Mouse (Mus musculus) CH12.LX (cell line): Measurements from ENCODE around the gene Mob4. TPM values are rescaled to one million over a fixed set of nuclear protein-coding genes. Genes with fewer than 3 reads are reported as not detected.

Experiments used
- DNase-seq: peaks from one replicate; pipeline ENCODE4 v3.0.0-alpha.2; 2013; ENCODE audit errors: extremely low read depth
- H3K27ac ChIP-seq: 2 replicates; pipeline ENCODE4 v1.5.1; 2012; ENCODE audit warnings: low read depth, mild to moderate bottlenecking, control low read depth, moderate library complexity; ENCODE audit not compliant: insufficient read depth
- H3K27me3 ChIP-seq: replicated peaks from 2 replicates; pipeline ENCODE3; 2012; ENCODE audit warnings: inconsistent platforms
- H3K36me3 ChIP-seq, 2 experiments: replicated peaks in 1 of 2; 2 replicates each; pipeline versions ENCODE3 to v1.6.1; 2012; ENCODE audit warnings: inconsistent platforms in 1 of 2, low read length in 1 of 2, mild to moderate bottlenecking in 1 of 2, mixed read lengths in 1 of 2, moderate library complexity in 1 of 2; ENCODE audit not compliant: control insufficient read depth in 1 of 2, insufficient read depth in 1 of 2
- H3K4me1 ChIP-seq, 2 experiments: 2 replicates each; pipeline ENCODE4 v1.6.1; 2012; ENCODE audit warnings: inconsistent platforms in 1 of 2, moderate library complexity in 1 of 2; ENCODE audit not compliant: insufficient read depth in 2 of 2, control insufficient read depth in 1 of 2
- H3K4me2 ChIP-seq: 2 replicates; pipeline ENCODE4 v1.6.1; 2012; ENCODE audit warnings: low read depth, mild to moderate bottlenecking, control low read depth; ENCODE audit not compliant: poor library complexity, insufficient read depth, severe bottlenecking
- H3K4me3 ChIP-seq, 3 experiments: fragments of 150-350 bp in 1 of 3; sonication (generic) in 1 of 3; replicated peaks in 1 of 3; 2 replicates each; pipeline versions ENCODE3 to v1.5.1; 2011 to 2012; ENCODE audit warnings: low read depth in 2 of 3, low read length in 2 of 3, mild to moderate bottlenecking in 2 of 3, moderate library complexity in 2 of 3, control low read depth in 1 of 3, improper control_type of control experiment in 1 of 3, inconsistent platforms in 1 of 3, mixed read lengths in 1 of 3; ENCODE audit not compliant: poor library complexity in 1 of 3
- H3K79me2 ChIP-seq: replicated peaks from 2 replicates; pipeline ENCODE4 v1.6.1; 2012; ENCODE audit warnings: mild to moderate bottlenecking, moderate library complexity; ENCODE audit not compliant: control insufficient read depth, poor library complexity, insufficient read depth, severe bottlenecking; ENCODE audit errors: extremely low read depth
- H3K9ac ChIP-seq: 2 replicates; pipeline ENCODE4 v1.6.1; 2012; ENCODE audit warnings: low read depth, mild to moderate bottlenecking, control low read depth, moderate library complexity; ENCODE audit not compliant: insufficient read depth
- H3K9me3 ChIP-seq: replicated peaks from 2 replicates; pipeline ENCODE3; 2012; ENCODE audit warnings: low read length, inconsistent platforms, mixed read lengths
- CHD1 ChIP-seq: IDR thresholded peaks from 2 replicates; pipeline ENCODE4 v1.6.1; 2012; ENCODE audit warnings: low read depth, low read length, improper control_type of control experiment, inconsistent platforms
- CHD2 ChIP-seq: IDR thresholded peaks from 2 replicates; pipeline ENCODE4 v1.6.1; 2011; ENCODE audit warnings: low read length, improper control_type of control experiment
- CTCF ChIP-seq, 2 experiments: IDR thresholded peaks in 1 of 2; conservative IDR thresholded peaks in 1 of 2; 2 replicates each; pipeline ENCODE4 v1.5.1; 2011 to 2012; ENCODE audit warnings: low read depth in 2 of 2, low read length in 2 of 2, improper control_type of control experiment in 1 of 2, inconsistent platforms in 1 of 2, mild to moderate bottlenecking in 1 of 2, moderate library complexity in 1 of 2
- ETS1 ChIP-seq: conservative IDR thresholded peaks from 2 replicates; pipeline ENCODE4 v1.6.1; 2012; ENCODE audit warnings: low read depth, mild to moderate bottlenecking, inconsistent platforms, low read length, improper control_type of control experiment, moderate library complexity
- JUN ChIP-seq: IDR thresholded peaks from 2 replicates; pipeline ENCODE4 v1.6.1; 2011; ENCODE audit warnings: low read depth, mild to moderate bottlenecking, low read length, improper control_type of control experiment, moderate library complexity; ENCODE audit not compliant: insufficient read depth
- MEF2A ChIP-seq: IDR thresholded peaks from 2 replicates; pipeline ENCODE4 v1.6.1; 2014; ENCODE audit warnings: low read depth, mild to moderate bottlenecking, inconsistent platforms, low read length, improper control_type of control experiment, borderline replicate concordance
- MXI1 ChIP-seq: IDR thresholded peaks from 2 replicates; pipeline ENCODE4 v1.6.1; 2011; ENCODE audit warnings: mild to moderate bottlenecking, low read depth, low read length, improper control_type of control experiment
- MYC ChIP-seq: IDR thresholded peaks from 2 replicates; pipeline ENCODE4 v1.6.1; 2011; ENCODE audit warnings: low read depth, mild to moderate bottlenecking, improper control_type of control experiment, low read length
- NRF1 ChIP-seq: IDR thresholded peaks from 2 replicates; pipeline ENCODE4 v1.6.1; 2014; ENCODE audit warnings: low read depth, mild to moderate bottlenecking, inconsistent platforms, low read length, improper control_type of control experiment, moderate library complexity
- POLR2AphosphoS2 ChIP-seq: IDR thresholded peaks from 2 replicates; pipeline ENCODE4 v1.6.1; 2011; ENCODE audit warnings: low read depth, low read length, improper control_type of control experiment
- RCOR1 ChIP-seq: conservative IDR thresholded peaks from 2 replicates; pipeline ENCODE4 v1.6.1; 2012; ENCODE audit warnings: low read depth, mild to moderate bottlenecking, inconsistent platforms, low read length, improper control_type of control experiment
- SIN3A ChIP-seq: IDR thresholded peaks from 2 replicates; pipeline ENCODE4 v1.6.1; 2012; ENCODE audit warnings: low read length, improper control_type of control experiment, inconsistent platforms
- USF2 ChIP-seq: conservative IDR thresholded peaks from 2 replicates; pipeline ENCODE4 v1.6.1; 2011; ENCODE audit warnings: low read depth, low read length, improper control_type of control experiment
- ZMIZ1 ChIP-seq: IDR thresholded peaks from 2 replicates; pipeline ENCODE4 v1.6.1; 2012; ENCODE audit warnings: low read depth, mild to moderate bottlenecking, inconsistent platforms, low read length, improper control_type of control experiment
- ZNF384 ChIP-seq: IDR thresholded peaks from 2 replicates; pipeline ENCODE4 v1.6.1; 2012; ENCODE audit warnings: low read depth, low read length, improper control_type of control experiment, inconsistent platforms
- dilution Hi-C: fragments of 300-500 bp; cut with MboI; formaldehyde crosslinking; loops from 2 replicates; pipeline ENCODE4 v1.14.3; 2020; ENCODE audit warnings: low sequenced_read_pairs; ENCODE audit not compliant: extremely low pct_unique_long_range_greater_than_20kb, extremely low pct_ligation_motif_present
- in situ Hi-C: fragments of 300-500 bp; cut with MboI; formaldehyde crosslinking; loops from 3 replicates; pipeline ENCODE4 v1.14.3; 2019; ENCODE audit warnings: low sequenced_read_pairs, low pct_ligation_motif_present, low pct_unique_long_range_greater_than_20kb, mixed read lengths
- polyA plus RNA-seq: library from polyadenylated mRNA; unstranded; fragments of >175 nt; gene quantifications from 2 replicates; pipeline ENCODE4 v1.2.1, GENCODE M21; 2012; ENCODE audit warnings: low read depth; ENCODE audit not compliant: insufficient read length
- total RNA-seq, 2 experiments: library from RNA; depleted of rRNA; stranded (reverse); fragments of 300-350 nt in 1 of 2; fragments of >200 nt in 1 of 2; gene quantifications; 2 replicates each; pipeline ENCODE4 v1.2.3; 2012 to 2014

The Mob4 gene
- total and polyA plus RNA-seq, 3 experiments = 12.3 to 49.5 (median 34.1) TPM

GRCm38 (mm10) chr1:55179917-55180566 lies 49.0 kb downstream of the Mob4 start:
- TF ChIP-seq MYC = no peak
- no peak for TF ChIP-seq RCOR1
- no peak for TF ChIP-seq CHD2
- TF ChIP-seq MEF2A = no peak
- no peak for TF ChIP-seq POLR2AphosphoS2
- 0 out of 4 replicates have a peak, but pooled peaks of 1 of the 2 experiments have one; percentile 11 for TF ChIP-seq CTCF (conservative IDR thresholded peaks at IDR 0.05 in 1 of 2, IDR thresholded peaks at IDR 0.05 in 1 of 2; ENCODE audit: low read depth in 2 of 2, low read length in 2 of 2)
- no peaks in the 10 kb centered on the region for H3K4me1 ChIP-seq
- DNase-seq = no peak
- no peaks in the 10 kb centered on the region for H3K36me3 ChIP-seq
- peaks cover 3% of the 10 kb centered on the region for H3K9me3 ChIP-seq
- no peaks in the 10 kb centered on the region for H3K79me2 ChIP-seq
- H3K27me3 ChIP-seq = no peaks in the 10 kb centered on the region
- H3K4me3 ChIP-seq = no peak overlapping the region
- no peak overlapping the region for H3K9ac ChIP-seq
- dilution Hi-C loops = no loop called here
- no peak overlapping the region for H3K4me2 ChIP-seq
- in situ Hi-C loops = no loop called here
- H3K27ac ChIP-seq = no peak overlapping the region

DNA sequence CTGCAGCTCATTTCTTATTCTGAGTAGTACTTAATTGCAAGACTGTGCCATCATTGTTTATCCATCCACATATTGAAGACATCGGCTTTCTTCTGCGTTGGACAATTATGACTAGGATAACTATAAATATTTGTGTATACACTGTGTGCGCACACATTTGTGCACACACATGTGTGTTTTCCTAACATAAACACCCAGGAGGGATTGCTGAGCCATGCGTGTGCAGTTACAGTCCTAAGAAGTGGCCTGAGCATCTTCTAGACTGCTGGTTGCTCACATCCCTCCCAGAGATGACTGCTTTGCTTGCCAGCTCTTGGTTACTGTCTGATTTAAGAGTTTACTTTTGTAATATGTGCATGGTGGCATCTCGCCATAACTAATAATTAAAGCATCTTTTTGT lies 51.4 kb downstream of the Mob4 start:
- no peaks in the 10 kb centered on the region for H3K79me2 ChIP-seq
- H3K4me3 ChIP-seq = no peak overlapping the region
- in situ Hi-C loops (no loop called here), dilution Hi-C loops (no loop called here)
- no peak overlapping the region for H3K4me2 ChIP-seq
- no peaks in the 10 kb centered on the region for H3K27me3 ChIP-seq
- DNase-seq = no peak
- H3K9ac ChIP-seq = no peak overlapping the region
- H3K36me3 ChIP-seq = no peaks in the 10 kb centered on the region
- TF ChIP-seq CHD2 (no peak), ZNF384 (no peak), MXI1 (no peak), JUN (no peak), CTCF (conservative IDR thresholded peaks at IDR 0.05 in 1 of 2, IDR thresholded peaks at IDR 0.05 in 1 of 2; ENCODE audit: low read depth in 2 of 2, low read length in 2 of 2) (no peak), NRF1 (no peak), POLR2AphosphoS2 (no peak), ZMIZ1 (no peak), CHD1 (no peak), MYC (no peak), SIN3A (no peak), USF2 (no peak), ETS1 (no peak)
- H3K27ac ChIP-seq = no peak overlapping the region
- H3K9me3 ChIP-seq = peaks cover 3% of the 10 kb centered on the region
- no peaks in the 10 kb centered on the region for H3K4me1 ChIP-seq
